Mouse (Mus musculus): ENCODE measurements around the gene Pin1rt1. TPM values are rescaled to one million over a fixed set of nuclear protein-coding genes. Genes with fewer than 3 reads are reported as not detected.
A peak's percentile ranks its signal among the peaks of the same experiment; 100 is the strongest.

The Pin1rt1 gene
- polyA plus RNA-seq, 1 experiment = not detected

GRCm38 (mm10) chr2:104727369-104727768 lies 11.2 kb upstream of the Pin1rt1 start:
- Histone ChIP-seq H3K27ac (ENCODE audit: control insufficient read depth, insufficient read depth, low read depth, low read length, poor library complexity) (no peak overlapping the region), H3K4me3 (replicated peaks; ENCODE audit: control insufficient read depth, low read depth, low read length) (no peak overlapping the region), H3K4me1 (ENCODE audit: control insufficient read depth, insufficient read depth, low read length) (peaks cover 1% of the 10 kb centered on the region)
- 91% methylated on average over 1 of the region's 1 CpGs for WGBS
- TF ChIP-seq CTCF (IDR thresholded peaks at IDR 0.05; ENCODE audit: control insufficient read depth, insufficient read depth, low read length) (no peak), POLR2A (IDR thresholded peaks at IDR 0.05; ENCODE audit: borderline replicate concordance, control insufficient read depth, low read depth, low read length) (no peak)

GRCm38 (mm10) chr2:104722021-104722420 lies 5.8 kb upstream of the Pin1rt1 start:
- Histone ChIP-seq H3K4me3 (replicated peaks; ENCODE audit: control insufficient read depth, low read depth, low read length) (no peak overlapping the region), H3K4me1 (ENCODE audit: control insufficient read depth, insufficient read depth, low read length) (no peaks in the 10 kb centered on the region), H3K27ac (ENCODE audit: control insufficient read depth, insufficient read depth, low read depth, low read length, poor library complexity) (no peak overlapping the region)
- 63% methylated on average over 3 of the region's 3 CpGs for WGBS
- TF ChIP-seq CTCF (IDR thresholded peaks at IDR 0.05; ENCODE audit: control insufficient read depth, insufficient read depth, low read length) = no peak
- TF ChIP-seq POLR2A (IDR thresholded peaks at IDR 0.05; ENCODE audit: borderline replicate concordance, control insufficient read depth, low read depth, low read length) = no peak

- Histone ChIP-seq H3K4me1 (ENCODE audit: control insufficient read depth, insufficient read depth, low read length) (no peaks in the 10 kb centered on the region), H3K27ac (ENCODE audit: control insufficient read depth, insufficient read depth, low read depth, low read length, poor library complexity) (no peak overlapping the region), H3K4me3 (replicated peaks; ENCODE audit: control insufficient read depth, low read depth, low read length) (no peak overlapping the region)
- WGBS = 35% methylated on average over 4 of the region's 4 CpGs
- TF ChIP-seq CTCF (IDR thresholded peaks at IDR 0.05; ENCODE audit: control insufficient read depth, insufficient read depth, low read length) (no peak), POLR2A (IDR thresholded peaks at IDR 0.05; ENCODE audit: borderline replicate concordance, control insufficient read depth, low read depth, low read length) (no peak)
Observed at GRCm38 (mm10) chr2:104717827-104718226, 1.6 kb upstream of the Pin1rt1 start.

- no peak overlapping the region for H3K4me3 ChIP-seq (replicated peaks; ENCODE audit: control insufficient read depth, low read depth, low read length)
- no peak overlapping the region for H3K27ac ChIP-seq (ENCODE audit: control insufficient read depth, insufficient read depth, low read depth, low read length, poor library complexity)
- WGBS = 37% methylated on average over 2 of the region's 2 CpGs
- H3K4me1 ChIP-seq (ENCODE audit: control insufficient read depth, insufficient read depth, low read length) = no peaks in the 10 kb centered on the region
- TF ChIP-seq POLR2A (IDR thresholded peaks at IDR 0.05; ENCODE audit: borderline replicate concordance, control insufficient read depth, low read depth, low read length) (no peak), CTCF (IDR thresholded peaks at IDR 0.05; ENCODE audit: control insufficient read depth, insufficient read depth, low read length) (no peak)
Observed at GRCm38 (mm10) chr2:104717231-104717735, 1.1 kb upstream of the Pin1rt1 start.

GRCm38 (mm10) chr2:104714254-104714691 lies 1.9 kb downstream of the Pin1rt1 start:
- Histone ChIP-seq H3K4me3 (replicated peaks; ENCODE audit: control insufficient read depth, low read depth, low read length) (no peak overlapping the region), H3K27ac (ENCODE audit: control insufficient read depth, insufficient read depth, low read depth, low read length, poor library complexity) (no peak overlapping the region), H3K4me1 (ENCODE audit: control insufficient read depth, insufficient read depth, low read length) (no peaks in the 10 kb centered on the region)
- no peak for TF ChIP-seq POLR2A (IDR thresholded peaks at IDR 0.05; ENCODE audit: borderline replicate concordance, control insufficient read depth, low read depth, low read length)
- TF ChIP-seq CTCF (IDR thresholded peaks at IDR 0.05; ENCODE audit: control insufficient read depth, insufficient read depth, low read length) = no peak
- 86% methylated on average over 15 of the region's 15 CpGs for WGBS

- TF ChIP-seq CTCF (IDR thresholded peaks at IDR 0.05; ENCODE audit: control insufficient read depth, insufficient read depth, low read length) = no peak
- TF ChIP-seq POLR2A (IDR thresholded peaks at IDR 0.05; ENCODE audit: borderline replicate concordance, control insufficient read depth, low read depth, low read length) = no peak
- H3K27ac ChIP-seq (ENCODE audit: control insufficient read depth, insufficient read depth, low read depth, low read length, poor library complexity) = no peak overlapping the region
- H3K4me3 ChIP-seq (replicated peaks; ENCODE audit: control insufficient read depth, low read depth, low read length) = peak overlapping the region; percentile 55
- no peaks in the 10 kb centered on the region for H3K4me1 ChIP-seq (ENCODE audit: control insufficient read depth, insufficient read depth, low read length)
- 4% methylated on average over 7 of the region's 7 CpGs for WGBS
Observed at GRCm38 (mm10) chr2:104712486-104712809, 3.7 kb downstream of the Pin1rt1 start.

- WGBS = under 1% methylated on average over 98 of the region's 99 CpGs
- TF ChIP-seq POLR2A (IDR thresholded peaks at IDR 0.05; ENCODE audit: borderline replicate concordance, control insufficient read depth, low read depth, low read length) = no peak
- TF ChIP-seq CTCF (IDR thresholded peaks at IDR 0.05; ENCODE audit: control insufficient read depth, insufficient read depth, low read length) = no peak
- Histone ChIP-seq H3K4me3 (replicated peaks; ENCODE audit: control insufficient read depth, low read depth, low read length) (peak within 1 kb of the TSS; percentile 55), H3K27ac (ENCODE audit: control insufficient read depth, insufficient read depth, low read depth, low read length, poor library complexity) (no peak within 1 kb of the TSS; the same call in 1 of the 2 replicates), H3K4me1 (ENCODE audit: control insufficient read depth, insufficient read depth, low read length) (no peaks in the 10 kb centered on the region)
Observed at GRCm38 (mm10) chr2:104711585-104712485, 4.3 kb downstream of the Pin1rt1 start, which contains the start of gene Tcp11l1. Gene Tcp11l1 (minus strand): TSS chr2:104712169.

GRCm38 (mm10) chr2:104710670-104711370 lies 5.4 kb downstream of the Pin1rt1 start:
- Histone ChIP-seq H3K27ac (ENCODE audit: control insufficient read depth, insufficient read depth, low read depth, low read length, poor library complexity) (no peak overlapping the region), H3K4me1 (ENCODE audit: control insufficient read depth, insufficient read depth, low read length) (no peaks in the 10 kb centered on the region), H3K4me3 (replicated peaks; ENCODE audit: control insufficient read depth, low read depth, low read length) (no peak overlapping the region)
- no peak for TF ChIP-seq CTCF (IDR thresholded peaks at IDR 0.05; ENCODE audit: control insufficient read depth, insufficient read depth, low read length)
- TF ChIP-seq POLR2A (IDR thresholded peaks at IDR 0.05; ENCODE audit: borderline replicate concordance, control insufficient read depth, low read depth, low read length) = no peak
- WGBS = 9% methylated on average over 6 of the region's 6 CpGs
